Mouse (Mus musculus): ENCODE data around the gene Anxa4. TPM values are rescaled to one million over a fixed set of nuclear protein-coding genes. Genes with fewer than 3 reads are reported as not detected.

The Anxa4 gene
- total RNA-seq (2015; ENCODE audit: low replicate concordance) (3.7 and 5.9 TPM in 2 replicates), total RNA-seq (2017; ENCODE audit: low replicate concordance) (3.7 and 8.4 TPM in 2 replicates)

GRCm38 (mm10) chr6:86793021-86793815 lies at the start of gene Anxa4:
Anxa4 (minus strand) TSS chr6:86793584.
- peak; percentile 66; the same call in 1 of the 2 replicates for ATAC-seq (replicated peaks; ENCODE audit: low FRiP score, poor library complexity, severe bottlenecking)

- no peak for ATAC-seq (replicated peaks; ENCODE audit: low FRiP score, poor library complexity, severe bottlenecking)
Observed at GRCm38 (mm10) chr6:86841949-86842348, 48.6 kb upstream of the Anxa4 start.

DNA sequence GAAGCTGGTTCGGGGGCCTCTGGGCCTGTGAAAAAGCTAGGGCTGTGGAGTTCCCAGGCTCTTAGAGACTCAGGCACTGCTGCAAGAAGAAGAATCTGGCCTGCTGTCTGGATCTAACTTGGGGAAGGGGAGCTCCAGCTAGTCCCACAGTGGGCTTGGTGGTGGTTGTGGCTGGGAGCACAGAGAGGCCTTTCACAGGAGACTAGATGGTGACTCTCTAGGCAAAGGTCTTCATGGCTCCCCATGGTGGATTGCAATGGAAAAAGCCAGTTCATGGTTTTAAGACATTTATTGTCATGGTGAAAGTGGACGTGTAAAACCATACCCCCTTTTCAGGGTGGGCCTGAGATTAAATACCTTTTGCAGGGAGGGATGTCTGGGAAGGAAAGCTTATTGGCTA lies 45.7 kb upstream of the Anxa4 start:
- ATAC-seq (replicated peaks; ENCODE audit: low FRiP score, poor library complexity, severe bottlenecking) = no peak

DNA sequence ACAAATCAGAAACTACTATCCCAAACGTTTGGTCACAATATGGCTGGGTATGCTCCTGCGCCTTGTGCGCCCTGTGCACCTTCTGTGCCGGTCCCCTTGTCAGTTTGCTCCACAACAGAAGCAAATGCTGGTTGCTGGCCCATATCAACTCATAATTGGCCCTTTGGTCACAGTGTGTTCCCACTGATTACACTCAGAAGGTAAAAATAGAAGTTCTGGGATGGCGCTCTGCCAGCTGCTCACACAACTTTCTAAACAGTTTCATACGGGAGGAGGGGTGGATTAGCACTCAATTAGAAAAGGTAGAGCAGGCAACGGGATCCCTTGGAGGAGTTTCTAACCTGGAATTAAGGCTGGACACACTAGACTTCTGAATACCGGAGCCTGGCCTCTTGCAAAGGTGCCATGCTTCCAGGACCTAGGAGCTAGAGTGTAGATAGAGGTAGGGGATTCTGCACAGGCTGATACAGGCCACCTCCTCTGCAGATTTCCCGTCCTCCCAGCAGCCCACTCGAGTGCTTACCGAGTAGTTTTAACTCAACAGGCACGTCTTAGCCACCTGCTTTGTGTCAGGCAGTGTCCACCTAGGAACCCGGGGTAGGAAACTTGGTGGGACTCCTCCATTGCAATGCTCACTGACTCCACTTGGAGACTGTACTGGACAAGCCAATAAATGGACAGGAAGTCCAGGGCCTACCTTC lies 39.6 kb upstream of the Anxa4 start:
- peak; percentile 91 for ATAC-seq (replicated peaks; ENCODE audit: low FRiP score, poor library complexity, severe bottlenecking)

- ATAC-seq (replicated peaks; ENCODE audit: low FRiP score, poor library complexity, severe bottlenecking) = no peak
Observed at GRCm38 (mm10) chr6:86830738-86831500, 37.5 kb upstream of the Anxa4 start.

DNA sequence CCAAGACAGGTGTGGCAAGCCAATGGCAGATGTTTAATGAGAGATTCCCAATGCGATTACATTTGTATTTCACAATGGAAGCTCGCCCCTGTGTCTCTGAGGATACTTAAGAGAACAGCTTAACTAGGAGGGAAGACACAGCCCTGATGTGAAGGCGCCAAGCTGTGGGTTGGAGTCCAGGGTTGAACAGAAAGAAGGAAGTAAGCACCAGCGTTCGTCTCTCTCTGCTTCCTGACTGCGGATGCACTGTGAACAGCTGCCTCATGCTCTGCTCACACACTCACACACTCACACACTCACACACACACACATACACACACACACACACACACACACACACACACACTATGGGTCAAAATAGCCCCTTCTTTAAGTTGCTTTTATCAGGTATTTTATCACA lies 36.4 kb upstream of the Anxa4 start:
- ATAC-seq (replicated peaks; ENCODE audit: low FRiP score, poor library complexity, severe bottlenecking) = no peak

DNA sequence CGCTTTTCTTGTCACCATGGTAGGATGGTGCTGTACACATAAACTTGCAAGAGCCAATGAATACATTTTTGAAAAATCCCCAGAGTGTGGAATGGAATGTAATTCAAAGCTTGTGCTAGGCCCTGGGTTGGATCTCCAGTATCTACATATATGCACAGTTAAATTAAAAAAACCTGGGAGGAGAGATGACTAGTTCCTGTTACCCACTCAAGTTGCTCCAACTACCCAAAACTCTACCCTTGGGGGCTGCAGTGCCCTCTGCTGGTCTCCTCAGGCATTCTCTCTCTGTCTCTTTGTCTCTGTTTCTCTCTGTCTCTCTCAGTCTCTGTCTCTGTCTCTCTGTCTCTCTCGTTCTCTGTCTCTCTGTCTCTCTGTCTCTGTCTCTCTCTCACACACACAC lies 34.0 kb upstream of the Anxa4 start:
- ATAC-seq (replicated peaks; ENCODE audit: low FRiP score, poor library complexity, severe bottlenecking) = no peak

- ATAC-seq (replicated peaks; ENCODE audit: low FRiP score, poor library complexity, severe bottlenecking) = no peak
Observed at GRCm38 (mm10) chr6:86824401-86824800, 31.0 kb upstream of the Anxa4 start.

GRCm38 (mm10) chr6:86823824-86824223 lies 30.4 kb upstream of the Anxa4 start:
- ATAC-seq (replicated peaks; ENCODE audit: low FRiP score, poor library complexity, severe bottlenecking) = no peak

- no peak for ATAC-seq (replicated peaks; ENCODE audit: low FRiP score, poor library complexity, severe bottlenecking)
Observed at GRCm38 (mm10) chr6:86823051-86823431, 29.7 kb upstream of the Anxa4 start.

DNA sequence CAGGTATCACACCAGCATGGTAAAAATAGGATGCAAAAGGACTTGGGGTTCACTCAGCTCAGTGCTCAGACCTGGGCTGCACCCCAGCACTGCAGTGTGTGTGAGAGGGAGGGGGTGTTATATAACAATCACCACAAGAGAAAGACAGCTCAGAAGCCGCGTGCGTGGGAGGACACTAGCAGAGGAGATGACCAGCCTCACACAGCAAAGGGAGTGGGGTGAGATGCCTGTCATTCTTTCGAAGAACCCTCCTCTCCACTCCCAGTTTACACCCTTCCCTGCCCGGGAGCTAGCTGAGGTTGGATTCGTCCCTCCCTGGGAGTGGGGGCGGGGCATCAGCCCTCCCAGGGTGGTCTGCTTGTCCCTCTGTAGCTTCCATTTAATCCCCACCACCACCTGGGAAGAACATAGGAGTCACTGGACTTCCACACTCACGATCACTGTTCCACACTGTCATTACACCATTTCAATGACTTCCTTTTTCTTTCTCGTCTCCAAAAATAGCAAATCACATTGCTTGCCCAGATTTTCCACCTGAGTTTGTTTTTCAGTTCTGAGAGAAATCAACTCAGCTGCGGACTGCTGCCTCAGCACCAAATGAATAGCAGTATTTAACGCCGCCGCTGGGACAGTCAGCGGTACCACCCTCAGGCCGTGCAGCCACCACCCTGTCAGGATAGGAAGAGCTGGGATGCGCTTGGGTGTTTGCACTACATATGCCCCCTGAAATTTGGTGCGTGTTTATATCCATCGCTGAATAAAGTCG lies 29.1 kb upstream of the Anxa4 start:
- no peak for ATAC-seq (replicated peaks; ENCODE audit: low FRiP score, poor library complexity, severe bottlenecking)

DNA sequence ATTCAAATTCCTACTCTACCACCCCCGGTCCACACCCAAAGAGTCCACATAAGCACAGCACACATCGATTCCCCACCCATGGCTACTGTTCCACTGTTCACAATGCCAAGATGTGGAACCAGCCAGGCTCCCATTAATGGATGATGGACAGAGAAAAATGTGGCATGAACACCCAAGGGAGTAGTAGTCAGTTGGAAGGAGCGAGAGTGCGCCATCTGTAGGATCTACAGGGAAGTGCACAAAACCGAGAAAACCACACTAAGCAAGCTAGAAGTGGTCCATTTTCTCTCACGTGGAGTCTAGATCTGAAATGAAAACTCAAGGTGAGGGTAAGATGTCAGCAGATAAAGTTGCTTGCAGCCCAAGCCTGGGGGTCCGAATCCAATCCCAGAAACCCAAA lies 27.3 kb upstream of the Anxa4 start:
- peak; percentile 51; the same call in 1 of the 2 replicates for ATAC-seq (replicated peaks; ENCODE audit: low FRiP score, poor library complexity, severe bottlenecking)

GRCm38 (mm10) chr6:86819926-86820325 lies 26.5 kb upstream of the Anxa4 start:
- ATAC-seq (replicated peaks; ENCODE audit: low FRiP score, poor library complexity, severe bottlenecking) = no peak

DNA sequence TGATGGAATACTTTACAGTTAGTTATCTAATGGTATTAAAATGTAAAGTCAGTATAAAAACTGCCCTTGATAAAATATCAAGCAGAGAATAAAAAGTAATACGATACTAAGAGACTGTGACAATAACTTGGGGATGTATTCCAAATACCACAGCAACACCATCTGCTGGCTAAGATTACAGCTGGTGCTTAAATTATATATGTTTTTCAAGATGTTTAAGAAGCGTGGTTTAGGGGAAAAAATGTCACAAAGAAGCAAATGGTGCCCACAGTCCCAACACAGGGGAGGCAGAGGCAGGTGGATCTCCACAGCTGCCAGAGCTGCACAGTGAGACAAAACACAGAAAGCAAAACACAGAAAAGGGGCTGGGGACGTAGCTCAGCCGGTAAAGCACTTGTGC lies 25.5 kb upstream of the Anxa4 start:
- ATAC-seq (replicated peaks; ENCODE audit: low FRiP score, poor library complexity, severe bottlenecking) = no peak

DNA sequence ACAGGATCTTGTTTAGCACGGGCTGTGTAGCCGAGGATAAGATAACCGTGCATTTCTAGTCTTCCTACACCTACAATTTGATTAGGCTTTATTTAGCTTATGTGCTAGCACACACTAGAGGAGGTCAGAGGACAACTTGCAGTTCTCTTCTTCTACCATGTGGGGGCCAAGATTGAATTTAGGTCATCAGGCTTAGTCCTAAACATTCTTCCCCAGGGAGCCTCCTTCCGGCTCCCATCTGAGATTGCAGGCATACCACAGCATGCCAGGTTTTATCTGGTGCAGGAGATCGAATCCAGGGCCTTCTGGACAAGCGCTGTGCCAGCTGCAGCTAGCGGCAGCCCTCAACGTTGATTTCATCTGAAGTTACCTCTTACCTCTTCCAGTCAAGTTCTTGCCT lies 23.2 kb upstream of the Anxa4 start:
- no peak for ATAC-seq (replicated peaks; ENCODE audit: low FRiP score, poor library complexity, severe bottlenecking)

DNA sequence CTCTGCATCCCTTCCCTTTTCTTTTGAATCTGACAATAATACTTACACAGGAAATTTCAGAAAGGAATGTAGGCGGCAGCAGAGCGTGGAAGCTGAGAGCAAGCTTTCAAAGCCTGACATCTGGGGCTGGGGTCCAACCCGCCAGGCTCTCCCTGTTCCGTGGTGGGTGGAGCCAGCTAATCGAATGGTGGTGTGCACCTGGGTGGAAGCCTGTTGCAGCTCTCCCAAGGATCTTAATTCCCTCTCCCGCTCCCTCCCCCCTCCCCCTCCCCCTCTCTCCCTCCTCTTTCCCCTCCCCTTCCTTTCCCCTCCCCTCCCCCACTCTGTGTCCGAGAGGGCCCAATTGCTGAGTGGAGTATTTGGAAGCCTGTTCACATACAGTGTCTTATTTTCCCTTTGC lies 22.1 kb upstream of the Anxa4 start:
- no peak for ATAC-seq (replicated peaks; ENCODE audit: low FRiP score, poor library complexity, severe bottlenecking)

DNA sequence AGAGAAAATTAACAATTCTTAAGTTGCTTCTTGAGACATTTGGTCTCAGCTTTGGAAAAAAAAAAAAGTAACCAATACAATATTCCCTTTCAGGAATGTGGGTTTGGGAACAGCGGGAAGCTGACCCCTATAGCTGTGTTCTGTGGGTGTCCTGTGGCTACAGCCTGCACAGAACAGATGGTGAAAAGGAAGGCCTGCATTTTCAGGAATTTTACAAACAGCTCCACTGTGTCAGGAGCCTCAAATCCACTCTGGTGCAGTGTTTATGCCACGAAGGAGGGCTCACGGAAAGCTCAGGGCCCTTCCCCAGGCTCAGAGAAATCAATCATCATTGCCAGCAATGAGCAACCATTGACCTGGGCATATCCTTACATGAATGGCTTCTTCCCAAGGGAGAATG lies 21.5 kb upstream of the Anxa4 start:
- no peak for ATAC-seq (replicated peaks; ENCODE audit: low FRiP score, poor library complexity, severe bottlenecking)

- no peak for ATAC-seq (replicated peaks; ENCODE audit: low FRiP score, poor library complexity, severe bottlenecking)
Observed at GRCm38 (mm10) chr6:86813341-86813740, 20.0 kb upstream of the Anxa4 start.

DNA sequence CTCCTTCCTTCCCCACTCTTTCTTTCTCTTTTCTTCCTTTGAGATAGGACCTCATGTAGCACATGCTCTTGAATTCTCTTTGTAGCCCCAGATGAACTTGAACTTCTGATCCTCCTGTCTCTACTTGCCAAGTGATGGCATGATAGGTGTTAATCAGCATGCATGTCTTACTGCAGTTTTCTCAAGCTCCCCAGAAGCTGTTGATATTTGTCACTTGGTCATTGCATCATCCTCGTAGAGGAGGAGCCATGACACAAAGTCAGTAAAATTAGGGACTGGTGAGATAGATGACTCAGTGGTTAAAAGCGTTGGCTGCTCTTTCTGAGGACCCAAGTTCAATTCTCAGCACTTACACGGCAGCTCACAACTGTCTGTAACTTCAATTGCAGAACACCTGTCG lies 19.5 kb upstream of the Anxa4 start:
- ATAC-seq (replicated peaks; ENCODE audit: low FRiP score, poor library complexity, severe bottlenecking) = no peak

All from erythroblast, adult 5-6 weeks (primary cell).